8 mouse cellular contexts compared by ENCODE assay signal in the genomic region with DNA sequence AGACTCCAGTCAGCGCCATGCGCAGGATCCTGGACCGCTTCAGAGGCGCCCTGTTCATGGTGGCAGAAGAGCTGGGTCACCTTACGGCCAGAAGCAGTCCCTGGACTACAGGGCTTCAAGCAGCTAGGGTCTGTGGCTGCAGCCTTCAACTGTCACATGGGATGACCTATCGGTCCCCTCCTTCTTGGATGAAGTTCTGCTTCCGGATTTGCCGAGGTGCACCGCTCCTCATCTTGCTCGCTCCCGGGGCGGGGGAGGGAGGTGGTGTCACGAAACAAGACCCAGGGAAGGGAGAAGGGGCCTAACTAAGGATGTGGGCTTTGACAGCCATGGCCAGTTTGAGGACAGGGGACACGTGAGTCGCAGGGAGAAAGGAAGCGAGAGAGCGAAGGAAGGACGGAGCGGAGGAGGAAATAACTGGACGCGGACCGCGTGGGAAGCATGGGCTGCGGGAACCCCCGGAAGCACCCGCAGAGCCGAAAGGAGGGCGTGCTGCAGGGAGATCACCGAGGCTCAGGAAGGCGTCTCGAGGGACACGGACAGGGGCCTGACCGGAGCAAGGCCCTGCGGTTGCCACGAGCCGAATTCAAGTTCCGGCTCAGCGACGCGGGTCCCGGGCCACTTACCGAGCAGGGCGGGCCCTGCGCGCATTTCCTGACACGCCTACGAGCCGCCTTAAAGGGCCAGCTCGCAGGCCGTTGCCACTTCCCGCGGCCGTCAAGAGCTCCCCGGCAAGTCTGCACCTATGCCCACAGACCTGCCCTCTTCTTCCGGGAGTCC. TPM values are rescaled to one million over a fixed set of nuclear protein-coding genes. Genes with fewer than 3 reads are reported as not detected.
A peak's percentile ranks its signal among the peaks of the same experiment; 100 is the strongest.
DNase-seq lines count a peak whose midpoint lies in the region; ATAC-seq and TF ChIP-seq lines count a peak whose summit lies in the region.

No protein-coding gene starts in this region.

- H3K4me3 ChIP-seq in hindbrain, embryonic 11.5 days (ENCODE audit: low read depth, low read length), result peak overlapping the region; percentile 67

- TF ChIP-seq CTCF in Patski (IDR thresholded peaks at IDR 0.05), result no peak

- in situ Hi-C loops in Patski (cut with MboI; ENCODE audit: low pct_unique_long_range_greater_than_20kb), result no loop called here

- H3K27ac ChIP-seq in hindbrain, embryonic 11.5 days (ENCODE audit: low read depth, low read length), result no peak overlapping the region

- ATAC-seq in Patski, result peak; percentile 94
- ATAC-seq in hindbrain, embryonic 11.5 days (ENCODE audit: low FRiP score), result peak; percentile 88

- H3K4me1 ChIP-seq in hindbrain, embryonic 11.5 days (replicated peaks; ENCODE audit: control insufficient read depth, insufficient read depth, low read length), result peaks cover 4% of the 10 kb centered on the region

- H3K27me3 ChIP-seq in Patski, result no peaks in the 10 kb centered on the region
- H3K27me3 ChIP-seq in hindbrain, embryonic 11.5 days (ENCODE audit: control insufficient read depth, insufficient read depth, low read length), result peaks cover 12% of the 10 kb centered on the region

- peak overlapping the region; percentile 89 for H3K4me2 ChIP-seq in hindbrain, embryonic 11.5 days (replicated peaks; ENCODE audit: low read depth, low read length)

- H3K9me3 ChIP-seq in hindbrain, embryonic 11.5 days (ENCODE audit: control insufficient read depth, low read length), result no peaks in the 10 kb centered on the region

- DNase-seq in Patski (ENCODE audit: low read depth, low spot score), result peak; percentile 20
- peak; percentile 85 for DNase-seq in cerebellum, adult 9-11 months
- peak; percentile 55 to 78 for DNase-seq in frontal cortex, adult 2 months (ENCODE audit: extremely low spot score in 1 of 2, low spot score in 1 of 2)
- peak; percentile 86 for DNase-seq in hindbrain, embryonic 11.5 days (ENCODE audit: low spot score)
- DNase-seq in layer of hippocampus, postnatal 36 days, result peak; percentile 82
- DNase-seq in lung, postnatal 25 days (ENCODE audit: low spot score), result peak; percentile 87
- DNase-seq in retina, adult 2 months (ENCODE audit: low read depth, low spot score), result peak; percentile 57
- peak; percentile 85 for DNase-seq in thymus, postnatal 25 days

- under 1% methylated on average over 54 of the region's 55 CpGs for WGBS in hindbrain, embryonic 11.5 days

- H3K9ac ChIP-seq in hindbrain, embryonic 11.5 days (ENCODE audit: low read depth, low read length), result peak overlapping the region; percentile 61; the same call in 1 of the 2 replicates

- CTCF ChIA-PET in Patski (lab: Charles Lee), result interaction anchor here (0.9 to 2.4 kb wide), 3 partner anchors 10 to 27 kb away, joined by 3 to 6 read pairs (median 3); no protein-coding TSS in a partner anchor

- POLR2A ChIA-PET in Patski (lab: Charles Lee), result interaction anchor here (1.6 kb wide), 1 partner anchor 9 kb away, joined by 4 read pairs; no protein-coding TSS in a partner anchor

- H3K36me3 ChIP-seq in hindbrain, embryonic 11.5 days (ENCODE audit: control insufficient read depth, insufficient read depth, low read length), result no peaks in the 10 kb centered on the region

RNA-seq across cellular contexts. Expression of a gene that starts 1.0 kb away (rescaled TPM):
- polyA plus RNA-seq in Patski (2021), result 11.0 TPM
- polyA plus RNA-seq in frontal cortex, adult 2 months (2012; rRNA removed), result 13.3 and 14.7 TPM in 2 replicates
- 8.7 and 9.0 TPM in 2 replicates for polyA plus RNA-seq in hindbrain, embryonic 11.5 days (2014; fragmentation: Nextera tagmentation; extraction: Ambion mirVana)
- total RNA-seq in layer of hippocampus, postnatal 36 days (2021), result 10 to 100 TPM; 13.3 to 14.5 TPM

RNA-seq across cellular contexts. Expression of a gene that starts 25.5 kb away (rescaled TPM):
- 16.7 TPM for polyA plus RNA-seq in Patski (2021)
- 94.1 and 100 TPM in 2 replicates for polyA plus RNA-seq in frontal cortex, adult 2 months (2012; rRNA removed)
- 21.5 and 22.1 TPM in 2 replicates for polyA plus RNA-seq in hindbrain, embryonic 11.5 days (2014; fragmentation: Nextera tagmentation; extraction: Ambion mirVana)
- total RNA-seq in layer of hippocampus, postnatal 36 days (2021), result 100 to 1,000 TPM in 1 of 2 experiments, 10 to 100 TPM in 1; 93.7 to 101 TPM

RNA-seq across cellular contexts. Expression of a gene that starts 58.3 kb away (rescaled TPM):
- polyA plus RNA-seq in Patski (2021), result 48.1 TPM
- 288 and 299 TPM in 2 replicates for polyA plus RNA-seq in frontal cortex, adult 2 months (2012; rRNA removed)
- polyA plus RNA-seq in hindbrain, embryonic 11.5 days (2014; fragmentation: Nextera tagmentation; extraction: Ambion mirVana), result 33.3 and 39.0 TPM in 2 replicates
- 100 to 1,000 TPM; 336 to 345 TPM for total RNA-seq in layer of hippocampus, postnatal 36 days (2021)

Comparison
In these comparisons a context has a peak if more than half of its experiments do, and no peak if none do; other contexts are left out.
1. DNase-seq: peak in every context shown above with its lines; median percentile 87 in lung, postnatal 25 days; 86 in hindbrain, embryonic 11.5 days; 85 in cerebellum, adult 9-11 months; 85 in thymus, postnatal 25 days; 82 in layer of hippocampus, postnatal 36 days; 66 in frontal cortex, adult 2 months; 57 in retina, adult 2 months; 20 in Patski.